In genomic region chr16:45653009-45653933, GRCm38 (mm10) we compare ENCODE assay signal across 8 mouse cellular contexts. TPM values are rescaled to one million over a fixed set of nuclear protein-coding genes. Genes with fewer than 3 reads are reported as not detected.
A peak's percentile ranks its signal among the peaks of the same experiment; 100 is the strongest.
DNase-seq lines count a peak whose midpoint lies in the region; ATAC-seq and TF ChIP-seq lines count a peak whose summit lies in the region.

No protein-coding gene starts in this region.

- DNase-seq in lung, postnatal 10 days: no peak
- no peak for DNase-seq in forebrain, embryonic 11.5 days (ENCODE audit: low spot score)
- DNase-seq in frontal cortex, postnatal 36 days (ENCODE audit: low spot score in 2 of 2): no peak
- no peak for DNase-seq in frontal cortex, postnatal 10 days (ENCODE audit: low spot score in 2 of 2)
- DNase-seq in adrenal gland, adult 8-10 months: no peak

- peak overlapping the region; percentile 84 for H3K4me2 ChIP-seq in lung, embryonic 16.5 days (ENCODE audit: low read depth, low read length)
- H3K4me2 ChIP-seq in forebrain, embryonic 11.5 days (ENCODE audit: low read depth, low read length, severe bottlenecking): peak overlapping the region; percentile 48
- peak overlapping the region; percentile 76 for H3K4me2 ChIP-seq in limb, embryonic 13.5 days (replicated peaks)

- H3K4me1 ChIP-seq in lung, embryonic 16.5 days (replicated peaks; ENCODE audit: control insufficient read depth, insufficient read depth, low read length): peaks cover 10% of the 10 kb centered on the region
- H3K4me1 ChIP-seq in forebrain, embryonic 11.5 days (replicated peaks; ENCODE audit: control insufficient read depth, insufficient read depth, low read length): no peaks in the 10 kb centered on the region; the same call in 1 of the 2 replicates
- peaks cover 11% of the 10 kb centered on the region; the same call in 1 of the 2 replicates for H3K4me1 ChIP-seq in limb, embryonic 13.5 days
- H3K4me1 ChIP-seq in small intestine, adult 2 months (ENCODE audit: control insufficient read depth, insufficient read depth, insufficient read length, low read length): peaks cover 10% of the 10 kb centered on the region; the same call in 1 of the 2 replicates

- H3K9ac ChIP-seq in lung, embryonic 16.5 days (ENCODE audit: low read length): peak overlapping the region; percentile 54
- no peak overlapping the region for H3K9ac ChIP-seq in forebrain, embryonic 11.5 days (ENCODE audit: low read length)
- H3K9ac ChIP-seq in limb, embryonic 13.5 days: peak overlapping the region; percentile 39; the same call in 1 of the 2 replicates

- WGBS in lung, embryonic 16.5 days: 9% methylated on average over 17 of the region's 17 CpGs
- 14% methylated on average over 17 of the region's 17 CpGs for WGBS in forebrain, embryonic 11.5 days
- WGBS in limb, embryonic 13.5 days: 14% methylated on average over 17 of the region's 17 CpGs
- 9% methylated on average over 17 of the region's 17 CpGs for WGBS in small intestine, adult 2 months

- H3K27me3 ChIP-seq in lung, embryonic 16.5 days (ENCODE audit: control insufficient read depth, insufficient read depth, low read depth, low read length): peaks cover 3% of the 10 kb centered on the region
- peaks cover 4% of the 10 kb centered on the region; the same call in 1 of the 2 replicates for H3K27me3 ChIP-seq in forebrain, embryonic 11.5 days (ENCODE audit: control insufficient read depth, insufficient read depth, low read length)
- H3K27me3 ChIP-seq in limb, embryonic 13.5 days: peaks cover 31% of the 10 kb centered on the region
- no peaks in the 10 kb centered on the region for H3K27me3 ChIP-seq in small intestine, adult 2 months (ENCODE audit: control insufficient read depth, insufficient read depth, low read length)

- ATAC-seq in lung, embryonic 16.5 days (ENCODE audit: low read depth): peak; percentile 64
- ATAC-seq in forebrain, embryonic 11.5 days (replicated peaks; ENCODE audit: low FRiP score): no peak
- ATAC-seq in limb, embryonic 13.5 days (ENCODE audit: low FRiP score, low read depth): no peak

- H3K9me3 ChIP-seq in lung, embryonic 16.5 days (ENCODE audit: control insufficient read depth, low read length): no peaks in the 10 kb centered on the region
- H3K9me3 ChIP-seq in forebrain, embryonic 11.5 days (ENCODE audit: control insufficient read depth, low read length): no peaks in the 10 kb centered on the region
- no peaks in the 10 kb centered on the region for H3K9me3 ChIP-seq in limb, embryonic 13.5 days

- no peak overlapping the region for H3K27ac ChIP-seq in lung, embryonic 16.5 days (ENCODE audit: low read length)
- no peak overlapping the region for H3K27ac ChIP-seq in forebrain, embryonic 11.5 days (ENCODE audit: low read depth, low read length)
- H3K27ac ChIP-seq in limb, embryonic 13.5 days: no peak overlapping the region
- peak overlapping the region; percentile 92 for H3K27ac ChIP-seq in small intestine, adult 2 months (ENCODE audit: insufficient read depth, low read depth, low read length)

- TF ChIP-seq CTCF in small intestine, adult 2 months (IDR thresholded peaks at IDR 0.05; ENCODE audit: extremely low read depth, insufficient read length, insufficient replicate concordance, low read depth, low read length): peak; percentile 47; the same call in 1 of the 2 replicates

- no peaks in the 10 kb centered on the region for H3K36me3 ChIP-seq in lung, embryonic 16.5 days (ENCODE audit: control insufficient read depth, insufficient read depth, low read length)
- H3K36me3 ChIP-seq in forebrain, embryonic 11.5 days (ENCODE audit: control insufficient read depth, insufficient read depth, low read length): no peaks in the 10 kb centered on the region
- no peaks in the 10 kb centered on the region for H3K36me3 ChIP-seq in limb, embryonic 13.5 days
- peaks cover 6% of the 10 kb centered on the region; the same call in 1 of the 2 replicates for H3K36me3 ChIP-seq in small intestine, adult 2 months (ENCODE audit: control insufficient read depth, insufficient read depth, low read length)

- H3K4me3 ChIP-seq in lung, embryonic 16.5 days (ENCODE audit: low read length): peak overlapping the region; percentile 46
- peak overlapping the region; percentile 13; the same call in 1 of the 2 replicates for H3K4me3 ChIP-seq in forebrain, embryonic 11.5 days (ENCODE audit: low read depth, low read length)
- H3K4me3 ChIP-seq in limb, embryonic 13.5 days: peak overlapping the region; percentile 38
- H3K4me3 ChIP-seq in small intestine, adult 2 months (ENCODE audit: low read depth, low read length): peak overlapping the region; percentile 82

- no peak for TF ChIP-seq POLR2A in small intestine, adult 2 months (IDR thresholded peaks at IDR 0.05; ENCODE audit: low read depth, low read length)

RNA-seq across cellular contexts. Expression of gene BC016579, which starts 0.6 kb away (rescaled TPM):
- polyA plus RNA-seq in lung, embryonic 16.5 days (2015; fragmentation: Nextera tagmentation; extraction: Ambion mirVana): 0.25 and 0.29 TPM in 2 replicates
- 0.20 TPM in 1 of 2 replicates, not detected in the other for polyA plus RNA-seq in forebrain, embryonic 11.5 days (2014; fragmentation: Nextera tagmentation; extraction: Ambion mirVana)
- 0.10 and 0.11 TPM in 2 replicates for polyA plus RNA-seq in limb, embryonic 13.5 days (2015; fragmentation: Nextera tagmentation; extraction: Ambion mirVana)
- polyA plus RNA-seq in small intestine, adult 2 months (2012; rRNA removed): 1.3 and 2.1 TPM in 2 replicates
- total RNA-seq in adrenal gland, adult 8-10 months (2022): under 1 TPM; 0.14 to 0.65 (median 0.35) TPM

RNA-seq across cellular contexts. Expression of gene Tmprss7, which starts 40.2 kb away (rescaled TPM):
- polyA plus RNA-seq in lung, embryonic 16.5 days (2015; fragmentation: Nextera tagmentation; extraction: Ambion mirVana): not detected in 2 replicates
- polyA plus RNA-seq in forebrain, embryonic 11.5 days (2014; fragmentation: Nextera tagmentation; extraction: Ambion mirVana): 0.27 and 0.52 TPM in 2 replicates
- polyA plus RNA-seq in limb, embryonic 13.5 days (2015; fragmentation: Nextera tagmentation; extraction: Ambion mirVana): 0.09 and 0.24 TPM in 2 replicates
- 0.10 and 0.20 TPM in 2 replicates for polyA plus RNA-seq in small intestine, adult 2 months (2012; rRNA removed)
- 1 to 10 TPM in 1 of 4 experiments, under 1 TPM in 3; 0.40 to 2.0 (median 0.66) TPM for total RNA-seq in adrenal gland, adult 8-10 months (2022)

RNA-seq across cellular contexts. Expression of gene Gcsam, which starts 43.1 kb away (rescaled TPM):
- polyA plus RNA-seq in lung, embryonic 16.5 days (2015; fragmentation: Nextera tagmentation; extraction: Ambion mirVana): 0.08 and 0.38 TPM in 2 replicates
- polyA plus RNA-seq in forebrain, embryonic 11.5 days (2014; fragmentation: Nextera tagmentation; extraction: Ambion mirVana): 0.13 TPM in 1 of 2 replicates, not detected in the other
- 0.33 and 0.41 TPM in 2 replicates for polyA plus RNA-seq in limb, embryonic 13.5 days (2015; fragmentation: Nextera tagmentation; extraction: Ambion mirVana)
- 0.06 and 0.11 TPM in 2 replicates for polyA plus RNA-seq in small intestine, adult 2 months (2012; rRNA removed)
- total RNA-seq in adrenal gland, adult 8-10 months (2022): under 1 TPM; 0.07 to 0.32 (median 0.21) TPM

Comparison
In these comparisons a context has a peak if more than half of its experiments do, and no peak if none do; other contexts are left out.
1. H3K4me3 ChIP-seq: peak in every context shown above with its lines; median percentile 82 in small intestine, adult 2 months; 46 in lung, embryonic 16.5 days; 38 in limb, embryonic 13.5 days; 13 in forebrain, embryonic 11.5 days.